Mouse (Mus musculus) adrenal gland, postnatal 0 days (tissue): Measurements from ENCODE around the gene Esp6. TPM values are rescaled to one million over a fixed set of nuclear protein-coding genes. Genes with fewer than 3 reads are reported as not detected.

ENCODE experiments used
- polyA plus RNA-seq: library from polyadenylated mRNA; unstranded; fragments of >200 nt; fragmentation: Nextera tagmentation; extraction: Ambion mirVana; gene quantifications from 2 replicates; pipeline ENCODE4 v1.2.1, GENCODE M21; 2015

The Esp6 gene
- polyA plus RNA-seq: not detected in 2 replicates

DNA sequence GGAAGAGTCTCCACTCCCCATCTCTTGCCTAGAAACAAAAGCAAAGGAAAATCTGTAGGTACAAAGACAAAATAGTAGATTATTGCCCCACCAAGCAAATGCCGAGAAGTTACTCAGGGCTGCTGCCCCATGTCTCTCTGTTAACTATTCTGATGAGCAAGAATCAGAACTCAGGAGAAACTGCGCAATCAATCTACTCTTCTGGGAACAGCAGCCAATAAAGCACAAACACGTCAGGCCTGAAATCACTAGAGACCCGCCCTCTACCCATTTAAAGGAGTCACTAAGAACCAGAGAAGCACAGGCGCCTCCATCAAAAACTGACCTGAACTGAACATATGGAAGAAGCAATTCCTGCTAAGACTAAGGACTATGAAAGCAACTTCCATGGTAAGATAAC is at the start of gene Esp6:
Esp6 (plus strand) TSS at position 301 of the 400 bp plus-strand sequence.

DNA sequence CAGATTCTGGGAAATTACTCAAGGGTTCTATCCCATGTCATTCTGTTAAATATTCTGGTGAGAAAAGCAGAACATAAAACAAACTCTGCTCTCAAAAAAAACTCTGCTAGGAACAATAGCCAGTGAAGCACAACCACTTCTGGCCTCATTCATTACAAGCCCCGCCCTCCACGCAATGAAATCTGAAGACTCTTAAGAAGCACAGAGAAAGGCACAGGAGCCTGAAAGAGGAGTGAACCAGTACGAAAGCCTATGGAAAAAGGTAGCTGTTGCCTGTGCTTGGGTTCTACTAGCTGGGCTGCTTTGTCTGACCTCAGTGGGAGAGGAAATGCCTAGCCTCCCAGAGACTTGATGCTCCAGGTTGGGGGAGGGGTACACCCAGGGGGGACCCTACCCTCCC is 41.5 kb upstream of the Esp6 start, which contains the start of gene Esp8:
Esp8 (plus strand) TSS at position 205 of the 400 bp plus-strand sequence.

DNA sequence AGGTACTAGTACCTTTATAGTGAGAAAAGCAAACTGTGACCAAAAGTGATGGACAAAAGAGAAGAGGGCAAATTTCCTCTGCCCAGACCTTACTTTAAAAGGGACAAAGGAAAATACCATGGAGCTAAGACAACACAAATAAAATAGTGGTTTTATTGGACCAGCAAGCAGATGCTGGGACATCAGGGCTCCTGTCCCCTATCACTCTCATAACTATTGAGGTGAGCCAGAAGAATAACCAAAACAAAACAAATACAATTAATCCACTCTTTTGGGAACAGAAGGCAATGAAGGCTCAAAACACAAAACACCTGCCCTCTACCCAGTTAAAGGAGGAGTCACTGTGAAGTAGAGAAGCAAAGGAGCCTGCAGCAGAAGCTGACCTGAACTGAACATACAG is 37.0 kb downstream of the Esp6 start, which contains the start of gene Esp4:
Esp4 (plus strand) TSS at position 301 of the 400 bp plus-strand sequence.

Other genes starting within 250 kb of the Esp6 start
- not detected in 2 replicates for gene Crisp1, start 242.3 kb upstream of the Esp6 start, polyA plus RNA-seq
- gene Esp8, start 41.5 kb upstream of the Esp6 start, polyA plus RNA-seq: not detected in 2 replicates
- gene Esp4, start 37.1 kb downstream of the Esp6 start, polyA plus RNA-seq: not detected in 2 replicates
- not detected in 2 replicates for gene Esp3, start 70.6 kb downstream of the Esp6 start, polyA plus RNA-seq
- not detected in 2 replicates for gene Esp1, start 165.6 kb downstream of the Esp6 start, polyA plus RNA-seq
- gene Crisp2, start 245.5 kb downstream of the Esp6 start, polyA plus RNA-seq: not detected in 2 replicates
- 4.0 and 11.4 TPM in 2 replicates for gene Rhag, start 249.6 kb downstream of the Esp6 start, polyA plus RNA-seq